8 mouse cellular contexts compared by ENCODE assay signal in the genomic region with DNA sequence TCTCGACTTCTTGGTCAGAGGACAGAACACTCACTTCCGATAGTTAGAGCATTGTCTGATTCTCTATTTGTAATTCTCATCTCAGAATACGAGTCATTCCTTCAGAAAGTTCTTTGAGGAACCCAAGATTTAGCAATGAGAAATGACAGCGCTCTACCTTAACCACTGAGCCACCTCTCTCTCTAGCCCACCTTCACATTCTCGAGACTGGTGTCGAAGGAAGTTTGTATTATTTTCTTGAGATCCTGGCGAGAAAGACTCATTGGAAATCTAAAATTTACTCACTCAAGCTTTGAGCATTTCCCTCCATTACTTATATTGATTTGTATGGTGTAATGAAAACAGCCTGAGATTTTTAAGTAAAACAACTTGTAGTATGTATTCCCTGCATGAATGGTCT. TPM values are rescaled to one million over a fixed set of nuclear protein-coding genes. Genes with fewer than 3 reads are reported as not detected.
DNase-seq lines count a peak whose midpoint lies in the region; ATAC-seq lines count a peak whose summit lies in the region.
"Had no signal": no experiment of that assay in that cellular context is flagged by ENCODE, and none has a peak within 500 bp of the region (broad histone marks: within the 10 kb centered on the region; RNA-seq: fewer than 3 reads in every experiment).

No protein-coding gene starts in this region.

- H3K4me3 ChIP-seq in neural tube, embryonic 11.5 days (ENCODE audit: low read depth, low read length), result no peak overlapping the region
- H3K4me3 ChIP-seq in hindbrain, embryonic 11.5 days (ENCODE audit: low read depth, low read length), result peak overlapping the region; percentile 72; the same call in 1 of the 2 replicates
- H3K4me3 ChIP-seq in liver, embryonic 15.5 days (replicated peaks), result peak overlapping the region; percentile 85

- no peak overlapping the region for H3K9ac ChIP-seq in neural tube, embryonic 11.5 days (ENCODE audit: low read length)
- no peak overlapping the region for H3K9ac ChIP-seq in hindbrain, embryonic 11.5 days (ENCODE audit: low read depth, low read length)
- H3K9ac ChIP-seq in liver, embryonic 15.5 days, result 0 out of 2 replicates have a peak overlapping the region, but pooled peaks have one; percentile 78

- no peaks in the 10 kb centered on the region for H3K27me3 ChIP-seq in neural tube, embryonic 11.5 days (ENCODE audit: control insufficient read depth, insufficient read depth, low read length)
- no peaks in the 10 kb centered on the region for H3K27me3 ChIP-seq in hindbrain, embryonic 11.5 days (ENCODE audit: control insufficient read depth, insufficient read depth, low read length)
- H3K27me3 ChIP-seq in liver, embryonic 15.5 days, result 0 out of 2 replicates have a peak, but pooled peaks cover 7% of the 10 kb centered on the region

- peak overlapping the region; percentile 59 for H3K4me2 ChIP-seq in neural tube, embryonic 11.5 days (ENCODE audit: low read depth)
- peak overlapping the region; percentile 58 for H3K4me2 ChIP-seq in hindbrain, embryonic 11.5 days (replicated peaks; ENCODE audit: low read depth, low read length)
- H3K4me2 ChIP-seq in liver, embryonic 15.5 days, result peak overlapping the region; percentile 84

- H3K27ac ChIP-seq in neural tube, embryonic 11.5 days (ENCODE audit: low read depth, low read length), result no peak overlapping the region
- no peak overlapping the region for H3K27ac ChIP-seq in hindbrain, embryonic 11.5 days (ENCODE audit: low read depth, low read length)
- H3K27ac ChIP-seq in liver, embryonic 15.5 days (replicated peaks), result no peak overlapping the region

- DNase-seq in neural tube, embryonic 11.5 days (ENCODE audit: low spot score), result no peak
- DNase-seq in neural tube, embryonic 10.5 days (ENCODE audit: extremely low spot score, low spot score), result no peak
- DNase-seq in hindbrain, embryonic 11.5 days (ENCODE audit: low spot score), result no peak
- DNase-seq in T-cell, adult 2 months (ENCODE audit: low spot score), result no peak
- DNase-seq in layer of hippocampus, adult 9-11 months, result no peak
- DNase-seq in right cerebral cortex, adult 2 months (ENCODE audit: low spot score in 2 of 2), result no peak
- DNase-seq: gastrocnemius, postnatal 10 days had no signal

- H3K4me1 ChIP-seq in neural tube, embryonic 11.5 days (ENCODE audit: control insufficient read depth, insufficient read depth, low read length), result peaks cover 5% of the 10 kb centered on the region; the same call in 1 of the 2 replicates
- no peaks in the 10 kb centered on the region for H3K4me1 ChIP-seq in hindbrain, embryonic 11.5 days (replicated peaks; ENCODE audit: control insufficient read depth, insufficient read depth, low read length)
- peaks cover 13% of the 10 kb centered on the region for H3K4me1 ChIP-seq in liver, embryonic 15.5 days (replicated peaks)

- 90% methylated on average over 7 of the region's 7 CpGs for WGBS in neural tube, embryonic 11.5 days
- WGBS in hindbrain, embryonic 11.5 days, result 92% methylated on average over 7 of the region's 7 CpGs
- 76% methylated on average over 7 of the region's 7 CpGs for WGBS in liver, embryonic 15.5 days (ENCODE audit: insufficient replicate concordance)

- no peaks in the 10 kb centered on the region for H3K9me3 ChIP-seq in neural tube, embryonic 11.5 days (ENCODE audit: control insufficient read depth, low read length)
- H3K9me3 ChIP-seq in hindbrain, embryonic 11.5 days (ENCODE audit: control insufficient read depth, low read length), result no peaks in the 10 kb centered on the region
- H3K9me3 ChIP-seq in liver, embryonic 15.5 days (replicated peaks), result no peaks in the 10 kb centered on the region

- no peaks in the 10 kb centered on the region for H3K36me3 ChIP-seq in neural tube, embryonic 11.5 days (ENCODE audit: control insufficient read depth, insufficient read depth, low read length)
- H3K36me3 ChIP-seq in hindbrain, embryonic 11.5 days (ENCODE audit: control insufficient read depth, insufficient read depth, low read length), result no peaks in the 10 kb centered on the region
- H3K36me3 ChIP-seq in liver, embryonic 15.5 days (replicated peaks), result peaks cover 19% of the 10 kb centered on the region

- ATAC-seq in neural tube, embryonic 11.5 days (ENCODE audit: insufficient read depth, low FRiP score, low TSS enrichment), result no peak
- no peak for ATAC-seq in hindbrain, embryonic 11.5 days (ENCODE audit: low FRiP score)
- ATAC-seq in liver, embryonic 15.5 days (ENCODE audit: insufficient read depth), result no peak

RNA-seq across cellular contexts. Expression of gene Mettl14, which starts 1.5 kb away (rescaled TPM):
- 27.8 and 29.8 TPM in 2 replicates for polyA plus RNA-seq in neural tube, embryonic 11.5 days (2014; fragmentation: Nextera tagmentation; extraction: Ambion mirVana)
- polyA plus RNA-seq in hindbrain, embryonic 11.5 days (2014; fragmentation: Nextera tagmentation; extraction: Ambion mirVana), result 28.9 TPM in 2 replicates
- polyA plus RNA-seq in liver, embryonic 15.5 days (2015; fragmentation: Nextera tagmentation; extraction: Ambion mirVana), result 6.4 and 7.1 TPM in 2 replicates
